In genomic region chr8:84976031-84976762, GRCm38 (mm10) we compare ENCODE assay signal across 8 mouse cellular contexts. TPM values are rescaled to one million over a fixed set of nuclear protein-coding genes. Genes with fewer than 3 reads are reported as not detected.
A peak's percentile ranks its signal among the peaks of the same experiment; 100 is the strongest.
DNase-seq lines count a peak whose midpoint lies in the region; ATAC-seq and TF ChIP-seq lines count a peak whose summit lies in the region.

No protein-coding gene starts in this region.

- H3K36me3 ChIP-seq in heart, embryonic 10.5 days = peaks cover 38% of the 10 kb centered on the region
- peaks cover 33% of the 10 kb centered on the region for H3K36me3 ChIP-seq in kidney, embryonic 14.5 days (ENCODE audit: control insufficient read depth, insufficient read depth, low read length)
- H3K36me3 ChIP-seq in limb, embryonic 15.5 days = peaks cover 38% of the 10 kb centered on the region
- H3K36me3 ChIP-seq in midbrain, postnatal 0 days (ENCODE audit: insufficient read depth, low read length) = peaks cover 16% of the 10 kb centered on the region

- no peaks in the 10 kb centered on the region for H3K9me3 ChIP-seq in heart, embryonic 10.5 days
- no peaks in the 10 kb centered on the region for H3K9me3 ChIP-seq in kidney, embryonic 14.5 days (ENCODE audit: control insufficient read depth, low read length)
- H3K9me3 ChIP-seq in limb, embryonic 15.5 days = no peaks in the 10 kb centered on the region
- H3K9me3 ChIP-seq in midbrain, postnatal 0 days (ENCODE audit: low read length) = no peaks in the 10 kb centered on the region

- peak; percentile 96 for DNase-seq in A20 (ENCODE audit: low read depth, low spot score)
- DNase-seq in brain, adult 2 months (ENCODE audit: low read depth, low spot score) = peak; percentile 97
- peak; percentile 98 for DNase-seq in heart, embryonic 10.5 days (ENCODE audit: low spot score)
- peak; percentile 91 for DNase-seq in midbrain, postnatal 0 days (ENCODE audit: low spot score)
- DNase-seq in spleen, postnatal 14 days (ENCODE audit: low spot score in 2 of 2) = peak; percentile 92

- no peak for TF ChIP-seq CTCF in embryonic fibroblast, embryonic 13.5 days (IDR thresholded peaks at IDR 0.05; ENCODE audit: borderline replicate concordance, insufficient read depth, low read length)
- peak; percentile 35; the same call in 1 of the 2 replicates for TF ChIP-seq CTCF in midbrain, postnatal 0 days (IDR thresholded peaks at IDR 0.05)

- H3K4me1 ChIP-seq in embryonic fibroblast, embryonic 13.5 days (ENCODE audit: control insufficient read depth, insufficient read depth, low read length) = peaks cover 7% of the 10 kb centered on the region
- peaks cover 61% of the 10 kb centered on the region for H3K4me1 ChIP-seq in heart, embryonic 10.5 days
- H3K4me1 ChIP-seq in kidney, embryonic 14.5 days (ENCODE audit: control insufficient read depth, insufficient read depth, low read length) = peaks cover 44% of the 10 kb centered on the region
- H3K4me1 ChIP-seq in limb, embryonic 15.5 days = peaks cover 58% of the 10 kb centered on the region
- H3K4me1 ChIP-seq in midbrain, postnatal 0 days (ENCODE audit: insufficient read depth, low read length) = peaks cover 25% of the 10 kb centered on the region

- WGBS in heart, embryonic 10.5 days = under 1% methylated on average over 57 of the region's 61 CpGs
- under 1% methylated on average over 57 of the region's 61 CpGs for WGBS in kidney, embryonic 14.5 days
- WGBS in limb, embryonic 15.5 days = under 1% methylated on average over 61 of the region's 61 CpGs
- 2% methylated on average over 60 of the region's 61 CpGs for WGBS in midbrain, postnatal 0 days

- peak overlapping the region; percentile 57 for H3K9ac ChIP-seq in kidney, embryonic 14.5 days (ENCODE audit: low read depth, low read length)
- H3K9ac ChIP-seq in limb, embryonic 15.5 days = peak overlapping the region; percentile 54
- H3K9ac ChIP-seq in midbrain, postnatal 0 days (replicated peaks; ENCODE audit: low read length, poor library complexity, severe bottlenecking) = 0 out of 2 replicates have a peak overlapping the region, but pooled peaks have one; percentile 54

- peak overlapping the region; percentile 88 for H3K4me3 ChIP-seq in embryonic fibroblast, embryonic 13.5 days (ENCODE audit: insufficient read depth, low read length)
- peak overlapping the region; percentile 75 for H3K4me3 ChIP-seq in heart, embryonic 10.5 days
- H3K4me3 ChIP-seq in kidney, embryonic 14.5 days (ENCODE audit: low read length) = peak overlapping the region; percentile 58
- H3K4me3 ChIP-seq in limb, embryonic 15.5 days = peak overlapping the region; percentile 55
- H3K4me3 ChIP-seq in midbrain, postnatal 0 days (ENCODE audit: low read depth, low read length) = peak overlapping the region; percentile 56

- H3K4me2 ChIP-seq in kidney, embryonic 14.5 days (replicated peaks; ENCODE audit: low read depth, low read length) = peak overlapping the region; percentile 98
- peak overlapping the region; percentile 96 for H3K4me2 ChIP-seq in limb, embryonic 15.5 days
- peak overlapping the region; percentile 100 for H3K4me2 ChIP-seq in midbrain, postnatal 0 days (ENCODE audit: low read depth, low read length, poor library complexity, severe bottlenecking)

- peak; percentile 90 for TF ChIP-seq POLR2A in embryonic fibroblast, embryonic 13.5 days (IDR thresholded peaks at IDR 0.05; ENCODE audit: low read depth, low read length)

- peak overlapping the region; percentile 91 for H3K27ac ChIP-seq in embryonic fibroblast, embryonic 13.5 days (ENCODE audit: insufficient read depth, low read length)
- peak overlapping the region; percentile 90 for H3K27ac ChIP-seq in heart, embryonic 10.5 days
- peak overlapping the region; percentile 53; the same call in 1 of the 2 replicates for H3K27ac ChIP-seq in kidney, embryonic 14.5 days (ENCODE audit: low read depth, low read length)
- peak overlapping the region; percentile 80 for H3K27ac ChIP-seq in limb, embryonic 15.5 days
- H3K27ac ChIP-seq in midbrain, postnatal 0 days (ENCODE audit: low read depth, low read length) = 0 out of 2 replicates have a peak overlapping the region, but pooled peaks have one; percentile 18

- ATAC-seq in kidney, embryonic 14.5 days (ENCODE audit: low FRiP score, low TSS enrichment) = peak; percentile 84
- peak; percentile 79 for ATAC-seq in limb, embryonic 15.5 days (ENCODE audit: insufficient number of reproducible peaks, low FRiP score, low TSS enrichment, low read depth)
- ATAC-seq in midbrain, postnatal 0 days (ENCODE audit: low FRiP score) = peak; percentile 72

- H3K27me3 ChIP-seq in heart, embryonic 10.5 days (ENCODE audit: insufficient read depth, poor library complexity, severe bottlenecking) = peaks cover 24% of the 10 kb centered on the region
- H3K27me3 ChIP-seq in kidney, embryonic 14.5 days (ENCODE audit: control insufficient read depth, insufficient read depth, low read length) = no peaks in the 10 kb centered on the region; the same call in 1 of the 2 replicates
- peaks cover 15% of the 10 kb centered on the region for H3K27me3 ChIP-seq in limb, embryonic 15.5 days
- H3K27me3 ChIP-seq in midbrain, postnatal 0 days (ENCODE audit: insufficient read depth, low read length) = no peaks in the 10 kb centered on the region

RNA-seq across cellular contexts. Expression of gene Junb, which starts 2.3 kb away (rescaled TPM):
- polyA plus RNA-seq in embryonic fibroblast, embryonic 13.5 days (2011; ENCODE audit: insufficient read length, low read depth, missing spikeins) = 35.0 and 42.0 TPM in 2 replicates
- polyA plus RNA-seq in heart, embryonic 10.5 days (2016; fragmentation: Nextera tagmentation; extraction: Ambion mirVana) = 9.5 and 11.4 TPM in 2 replicates
- polyA plus RNA-seq in kidney, embryonic 14.5 days (2014; fragmentation: Nextera tagmentation; extraction: Ambion mirVana) = 7.3 and 10.0 TPM in 2 replicates
- 30.4 and 42.5 TPM in 2 replicates for polyA plus RNA-seq in limb, embryonic 15.5 days (2015; fragmentation: Nextera tagmentation; extraction: Ambion mirVana)
- 11.3 and 15.9 TPM in 2 replicates for total RNA-seq in midbrain, postnatal 0 days (2014; rRNA removed)
- polyA plus RNA-seq in midbrain, postnatal 0 days (2015; fragmentation: Nextera tagmentation; extraction: Ambion mirVana) = 5.3 and 6.1 TPM in 2 replicates

RNA-seq across cellular contexts. Expression of gene Rnaseh2a, which starts 6.6 kb away (rescaled TPM):
- polyA plus RNA-seq in embryonic fibroblast, embryonic 13.5 days (2011; ENCODE audit: insufficient read length, low read depth, missing spikeins) = 27.9 and 30.7 TPM in 2 replicates
- polyA plus RNA-seq in heart, embryonic 10.5 days (2016; fragmentation: Nextera tagmentation; extraction: Ambion mirVana) = 104 and 119 TPM in 2 replicates
- 143 and 154 TPM in 2 replicates for polyA plus RNA-seq in kidney, embryonic 14.5 days (2014; fragmentation: Nextera tagmentation; extraction: Ambion mirVana)
- polyA plus RNA-seq in limb, embryonic 15.5 days (2015; fragmentation: Nextera tagmentation; extraction: Ambion mirVana) = 95.2 and 95.6 TPM in 2 replicates
- total RNA-seq in midbrain, postnatal 0 days (2014; rRNA removed) = 40.5 and 48.9 TPM in 2 replicates
- 36.5 and 39.7 TPM in 2 replicates for polyA plus RNA-seq in midbrain, postnatal 0 days (2015; fragmentation: Nextera tagmentation; extraction: Ambion mirVana)

RNA-seq across cellular contexts. Expression of gene Prdx2, which starts 6.8 kb away (rescaled TPM):
- polyA plus RNA-seq in embryonic fibroblast, embryonic 13.5 days (2011; ENCODE audit: insufficient read length, low read depth, missing spikeins) = 244 and 312 TPM in 2 replicates
- polyA plus RNA-seq in heart, embryonic 10.5 days (2016; fragmentation: Nextera tagmentation; extraction: Ambion mirVana) = 810 and 835 TPM in 2 replicates
- polyA plus RNA-seq in kidney, embryonic 14.5 days (2014; fragmentation: Nextera tagmentation; extraction: Ambion mirVana) = 965 and 1,048 TPM in 2 replicates
- polyA plus RNA-seq in limb, embryonic 15.5 days (2015; fragmentation: Nextera tagmentation; extraction: Ambion mirVana) = 635 and 681 TPM in 2 replicates
- total RNA-seq in midbrain, postnatal 0 days (2014; rRNA removed) = 720 and 802 TPM in 2 replicates
- 904 and 934 TPM in 2 replicates for polyA plus RNA-seq in midbrain, postnatal 0 days (2015; fragmentation: Nextera tagmentation; extraction: Ambion mirVana)

RNA-seq across cellular contexts. Expression of gene Gm49661, which starts 7.0 kb away (rescaled TPM):
- polyA plus RNA-seq in embryonic fibroblast, embryonic 13.5 days (2011; ENCODE audit: insufficient read length, low read depth, missing spikeins) = not detected in 2 replicates
- not detected in 2 replicates for polyA plus RNA-seq in heart, embryonic 10.5 days (2016; fragmentation: Nextera tagmentation; extraction: Ambion mirVana)
- not detected in 2 replicates for polyA plus RNA-seq in kidney, embryonic 14.5 days (2014; fragmentation: Nextera tagmentation; extraction: Ambion mirVana)
- not detected in 2 replicates for polyA plus RNA-seq in limb, embryonic 15.5 days (2015; fragmentation: Nextera tagmentation; extraction: Ambion mirVana)
- total RNA-seq in midbrain, postnatal 0 days (2014; rRNA removed) = not detected in 2 replicates
- polyA plus RNA-seq in midbrain, postnatal 0 days (2015; fragmentation: Nextera tagmentation; extraction: Ambion mirVana) = not detected in 2 replicates

RNA-seq across cellular contexts. Expression of gene Hook2, which starts 14.2 kb away (rescaled TPM):
- 7.9 and 8.1 TPM in 2 replicates for polyA plus RNA-seq in embryonic fibroblast, embryonic 13.5 days (2011; ENCODE audit: insufficient read length, low read depth, missing spikeins)
- 8.4 and 14.7 TPM in 2 replicates for polyA plus RNA-seq in heart, embryonic 10.5 days (2016; fragmentation: Nextera tagmentation; extraction: Ambion mirVana)
- polyA plus RNA-seq in kidney, embryonic 14.5 days (2014; fragmentation: Nextera tagmentation; extraction: Ambion mirVana) = 14.6 and 18.7 TPM in 2 replicates
- polyA plus RNA-seq in limb, embryonic 15.5 days (2015; fragmentation: Nextera tagmentation; extraction: Ambion mirVana) = 26.9 and 28.8 TPM in 2 replicates
- total RNA-seq in midbrain, postnatal 0 days (2014; rRNA removed) = 21.4 and 32.5 TPM in 2 replicates
- polyA plus RNA-seq in midbrain, postnatal 0 days (2015; fragmentation: Nextera tagmentation; extraction: Ambion mirVana) = 40.1 and 41.3 TPM in 2 replicates

Comparison
In these comparisons a context has a peak if more than half of its experiments do, and no peak if none do; other contexts are left out.
1. Peak in every context shown above with its lines: DNase-seq, ATAC-seq, H3K4me3 ChIP-seq and H3K27ac ChIP-seq.
2. H3K27ac ChIP-seq: peak in every context shown above with its lines; median percentile 91 in embryonic fibroblast, embryonic 13.5 days; 90 in heart, embryonic 10.5 days; 80 in limb, embryonic 15.5 days; 53 in kidney, embryonic 14.5 days; 18 in midbrain, postnatal 0 days.